Mouse (Mus musculus): ENCODE measurements around the gene Cbln1. TPM values are rescaled to one million over a fixed set of nuclear protein-coding genes. Genes with fewer than 3 reads are reported as not detected.

Cbln1 gene
- total RNA-seq, 2 experiments from 2014 or later, result 7.4 to 9.0 TPM

DNA sequence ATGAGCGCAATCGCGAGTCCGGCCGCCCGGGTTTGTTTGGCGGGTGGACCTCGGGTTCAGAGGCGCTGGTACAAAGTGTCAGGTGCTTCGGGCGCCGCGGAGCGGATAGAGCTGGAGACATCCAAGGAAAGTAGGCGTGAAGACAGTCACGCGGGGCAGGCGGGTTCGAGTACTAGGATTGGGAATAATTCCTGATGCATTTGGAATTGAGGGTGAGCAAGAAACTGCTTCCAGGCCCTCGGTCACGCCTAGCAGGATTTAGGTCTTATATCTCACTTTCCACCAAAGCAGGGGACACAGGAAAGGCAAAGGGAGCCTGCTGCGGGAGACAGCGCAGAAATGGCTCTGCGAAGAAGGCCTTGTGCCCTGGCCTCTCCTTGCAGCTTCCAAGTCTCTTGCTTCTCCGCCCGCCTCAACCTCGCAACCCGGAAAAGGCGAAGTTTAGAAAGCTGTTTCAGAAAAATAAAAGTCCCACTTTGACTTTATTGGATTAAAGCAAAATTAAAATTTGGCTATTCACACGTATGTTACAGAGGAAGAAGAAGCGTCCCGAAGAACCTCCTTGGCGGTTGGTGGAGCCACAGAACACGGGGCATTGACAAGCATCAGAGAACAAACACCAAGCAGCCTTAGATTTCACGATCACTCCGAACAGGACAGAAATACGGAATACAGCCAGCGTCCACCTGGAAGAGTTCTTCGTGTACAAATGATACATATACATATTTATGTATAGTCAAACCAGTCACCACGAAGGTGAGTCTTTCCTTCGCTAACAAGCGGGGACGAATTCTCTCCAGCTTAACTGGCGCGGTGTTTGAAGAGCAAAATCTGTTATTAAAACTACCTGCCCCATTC, 3.2 kb downstream of the Cbln1 start:
- no peak for DNase-seq (ENCODE audit: extremely low spot score in 1 of 2, low spot score in 2 of 2)
- intact Hi-C loops (cut with DNase I), result no loop called here
- Histone ChIP-seq H3K27ac (no peak overlapping the region), H3K4me3 (no peak overlapping the region)
- TF ChIP-seq CTCF (IDR thresholded peaks at IDR 0.05), result no peak

DNA sequence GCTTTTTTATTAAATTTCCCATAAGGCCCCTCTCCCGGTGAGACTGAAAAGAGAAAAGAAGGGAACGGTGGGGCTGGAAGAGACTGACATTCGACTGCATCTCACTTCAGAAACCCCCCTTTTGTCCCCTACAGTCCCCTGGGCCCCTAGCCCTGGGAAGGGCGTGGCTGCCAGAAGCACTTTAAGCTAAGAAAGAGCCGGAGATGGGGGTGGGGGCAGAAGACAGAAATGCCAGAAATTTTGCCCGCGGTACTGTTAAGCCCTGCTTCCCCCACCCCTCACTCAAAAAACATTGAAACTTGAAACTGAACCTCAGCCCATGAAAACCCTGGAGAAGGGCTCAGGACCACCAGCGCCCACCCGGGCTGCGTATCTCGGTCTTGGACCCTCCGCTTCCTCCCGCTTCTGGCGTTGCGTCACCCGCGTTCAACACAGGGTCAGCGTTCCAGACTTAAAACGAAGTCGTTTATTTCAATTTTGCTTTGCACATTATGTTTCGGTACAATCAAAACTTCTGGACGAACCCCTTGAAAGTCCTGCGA, 3.9 kb downstream of the Cbln1 start:
- TF ChIP-seq CTCF (IDR thresholded peaks at IDR 0.05), result no peak
- no peak overlapping the region for H3K4me3 ChIP-seq
- H3K27ac ChIP-seq, result no peak overlapping the region
- DNase-seq (ENCODE audit: extremely low spot score in 1 of 2, low spot score in 2 of 2), result no peak
- intact Hi-C loops (cut with DNase I), result no loop called here

GRCm38 (mm10) chr8:87467906-87468305, 4.5 kb downstream of the Cbln1 start:
- Histone ChIP-seq H3K27ac (no peak overlapping the region), H3K4me3 (no peak overlapping the region)
- intact Hi-C loops (cut with DNase I), result no loop called here
- no peak for DNase-seq (ENCODE audit: extremely low spot score in 1 of 2, low spot score in 2 of 2)
- TF ChIP-seq CTCF (IDR thresholded peaks at IDR 0.05), result no peak

DNA sequence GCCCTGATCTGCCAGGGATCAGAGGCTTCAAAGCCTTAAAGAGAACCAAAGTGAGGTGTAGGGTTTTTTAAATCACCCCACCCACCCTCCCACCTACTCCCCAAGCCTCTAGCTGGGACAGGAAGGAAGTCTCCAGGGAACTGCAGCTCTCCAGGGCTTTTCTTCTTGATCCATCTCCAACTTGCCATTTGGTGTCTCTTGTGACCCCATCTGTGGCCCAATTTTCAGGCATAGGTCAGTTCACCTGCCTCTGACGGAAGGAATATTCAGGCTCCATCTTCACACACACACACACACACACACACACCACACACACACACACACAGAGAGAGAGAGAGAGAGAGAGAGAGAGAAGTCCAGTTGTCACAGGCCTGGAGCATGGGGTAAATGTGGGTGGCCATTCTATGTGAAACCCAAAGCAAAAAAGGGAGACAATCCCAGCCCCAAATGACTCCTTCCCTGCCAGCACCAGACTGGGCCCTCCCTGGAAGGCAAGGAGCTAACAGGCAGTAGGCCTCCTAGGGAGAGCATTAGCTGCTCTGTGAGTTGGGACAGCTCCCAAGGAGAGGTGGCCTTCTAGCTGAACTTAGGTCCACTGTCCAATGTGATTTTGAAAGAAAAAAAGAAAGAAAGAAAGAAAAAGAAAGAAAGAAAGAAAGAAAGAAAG, 5.3 kb downstream of the Cbln1 start:
- no peak for TF ChIP-seq CTCF (IDR thresholded peaks at IDR 0.05)
- H3K4me3 ChIP-seq, result no peak overlapping the region
- intact Hi-C loops (cut with DNase I), result no loop called here
- no peak for DNase-seq (ENCODE audit: extremely low spot score in 1 of 2, low spot score in 2 of 2)
- no peak overlapping the region for H3K27ac ChIP-seq

DNA sequence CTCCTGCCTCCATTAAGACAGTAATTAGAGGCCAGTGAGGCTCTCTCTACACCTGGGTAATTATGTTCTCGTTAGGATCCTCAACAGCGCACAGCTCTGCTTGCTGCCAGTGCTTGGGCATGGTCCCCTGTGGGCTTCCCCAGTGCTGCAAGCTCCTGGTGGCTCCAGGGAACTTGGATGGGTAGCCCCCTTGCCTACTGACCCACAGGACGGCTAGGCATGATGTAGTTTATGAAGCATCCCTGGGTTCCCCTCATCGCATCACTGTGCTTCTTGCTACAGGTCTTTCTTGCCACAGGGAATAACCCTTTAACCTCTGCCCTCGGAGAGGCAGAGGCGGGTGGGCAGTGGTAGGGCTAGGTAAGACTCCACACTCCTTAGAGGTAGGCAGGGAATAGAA, 6.1 kb downstream of the Cbln1 start:
- no peak for DNase-seq (ENCODE audit: extremely low spot score in 1 of 2, low spot score in 2 of 2)
- intact Hi-C loops (cut with DNase I), result no loop called here
- no peak overlapping the region for H3K27ac ChIP-seq
- no peak for TF ChIP-seq CTCF (IDR thresholded peaks at IDR 0.05)
- no peak overlapping the region for H3K4me3 ChIP-seq

DNA sequence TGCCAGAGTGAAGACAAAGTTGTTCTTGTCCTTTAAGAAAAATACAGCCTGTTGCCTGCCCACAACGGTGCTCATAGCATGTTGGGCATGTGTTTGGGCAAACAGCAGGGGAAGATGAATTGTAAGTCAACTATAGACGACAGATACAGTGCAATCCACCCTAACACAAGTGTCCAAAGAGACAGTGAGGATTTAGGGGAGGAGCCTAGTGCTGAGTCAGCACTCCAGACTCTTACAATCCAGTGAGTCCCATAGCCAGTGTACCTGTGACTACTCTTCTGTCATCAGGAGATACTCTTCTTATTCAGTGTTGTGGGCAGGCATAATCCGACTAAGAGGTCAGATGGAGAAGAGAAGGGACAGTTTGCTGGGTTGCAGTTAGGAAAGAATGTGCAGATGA, 8.0 kb downstream of the Cbln1 start:
- no peak for TF ChIP-seq CTCF (IDR thresholded peaks at IDR 0.05)
- no peak overlapping the region for H3K27ac ChIP-seq
- intact Hi-C loops (cut with DNase I), result no loop called here
- no peak for DNase-seq (ENCODE audit: extremely low spot score in 1 of 2, low spot score in 2 of 2)
- H3K4me3 ChIP-seq, result no peak overlapping the region

GRCm38 (mm10) chr8:87461801-87462200, 10.6 kb downstream of the Cbln1 start:
- no peak for DNase-seq (ENCODE audit: extremely low spot score in 1 of 2, low spot score in 2 of 2)
- intact Hi-C loops (cut with DNase I), result no loop called here
- Histone ChIP-seq H3K4me3 (no peak overlapping the region), H3K27ac (no peak overlapping the region)
- no peak for TF ChIP-seq CTCF (IDR thresholded peaks at IDR 0.05)

- H3K27ac ChIP-seq, result no peak overlapping the region
- intact Hi-C loops (cut with DNase I), result loop anchor here (10.0 kb wide), 1 partner anchor 502 kb away; no protein-coding TSS in a partner anchor
- TF ChIP-seq CTCF (IDR thresholded peaks at IDR 0.05), result no peak
- DNase-seq (ENCODE audit: extremely low spot score in 1 of 2, low spot score in 2 of 2), result no peak
- H3K4me3 ChIP-seq, result no peak overlapping the region
These were observed 15.5 kb downstream of the Cbln1 start for GRCm38 (mm10) chr8:87456949-87457348.

DNA sequence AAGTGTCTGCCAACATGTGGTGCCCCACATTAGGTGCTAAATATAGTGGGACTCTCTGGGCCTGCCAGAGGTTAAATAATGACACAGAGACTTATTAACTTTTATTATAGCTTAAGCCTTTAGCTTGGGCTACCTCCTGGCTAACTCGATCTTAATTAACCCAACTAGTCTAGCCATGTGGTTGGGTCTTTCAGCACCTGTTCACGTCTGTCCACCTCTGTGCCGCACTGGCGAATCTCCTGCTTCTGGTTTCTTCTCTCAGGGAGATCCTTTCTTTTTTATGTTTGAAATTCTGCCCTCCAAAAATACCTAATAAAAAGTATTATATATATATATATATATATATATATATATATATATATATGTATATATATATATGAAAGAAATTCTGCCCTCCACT, 19.6 kb downstream of the Cbln1 start:
- TF ChIP-seq CTCF (IDR thresholded peaks at IDR 0.05), result no peak
- H3K27ac ChIP-seq, result no peak overlapping the region
- H3K4me3 ChIP-seq, result no peak overlapping the region
- DNase-seq (ENCODE audit: extremely low spot score in 1 of 2, low spot score in 2 of 2), result no peak
- intact Hi-C loops (cut with DNase I), result loop anchor here (10.0 kb wide), 1 partner anchor 498 kb away; no protein-coding TSS in a partner anchor

DNA sequence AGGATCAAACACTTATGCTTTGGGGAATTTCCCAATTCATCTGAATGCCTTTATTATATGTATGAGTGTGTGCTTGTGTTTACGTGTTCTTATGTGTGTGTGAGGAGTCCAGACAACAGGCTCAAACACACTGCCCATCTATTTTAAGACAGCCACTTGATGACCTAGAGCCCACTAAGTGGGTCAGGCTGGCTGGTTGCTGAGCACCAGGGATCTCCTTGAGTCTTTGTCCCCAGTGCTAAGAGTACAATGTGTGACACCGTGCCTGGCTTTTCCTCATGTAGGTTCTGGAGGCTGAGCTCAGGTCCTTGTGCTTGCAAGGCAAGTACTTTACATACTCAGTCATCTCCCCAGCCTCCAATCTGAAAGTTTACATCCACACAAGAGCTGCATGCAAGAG, 20.7 kb downstream of the Cbln1 start:
- H3K27ac ChIP-seq, result no peak overlapping the region
- intact Hi-C loops (cut with DNase I), result loop anchor here (10.0 kb wide), 1 partner anchor 497 kb away; no protein-coding TSS in a partner anchor
- TF ChIP-seq CTCF (IDR thresholded peaks at IDR 0.05), result no peak
- no peak overlapping the region for H3K4me3 ChIP-seq
- DNase-seq (ENCODE audit: extremely low spot score in 1 of 2, low spot score in 2 of 2), result no peak

DNA sequence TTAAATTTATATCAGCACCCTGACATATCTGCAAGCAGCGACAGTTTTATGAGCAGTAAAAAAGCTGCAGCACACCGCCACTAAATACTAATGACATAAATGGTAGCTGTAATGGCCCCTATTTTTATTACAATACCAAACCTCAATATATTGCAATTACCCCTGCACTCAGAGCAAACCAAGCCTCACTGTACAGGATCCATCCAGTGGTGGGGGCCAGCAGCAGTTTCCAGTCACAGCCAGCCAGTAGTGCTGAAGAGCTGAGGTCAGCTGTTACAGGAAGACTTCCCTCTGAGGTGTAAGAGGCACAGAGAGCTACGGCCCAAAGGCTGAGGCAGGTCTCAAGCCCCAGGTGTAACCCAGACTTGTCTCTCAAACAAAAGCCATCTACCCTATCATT, 37.8 kb downstream of the Cbln1 start:
- no peak overlapping the region for H3K4me3 ChIP-seq
- intact Hi-C loops (cut with DNase I), result no loop called here
- TF ChIP-seq CTCF (IDR thresholded peaks at IDR 0.05), result no peak

DNA sequence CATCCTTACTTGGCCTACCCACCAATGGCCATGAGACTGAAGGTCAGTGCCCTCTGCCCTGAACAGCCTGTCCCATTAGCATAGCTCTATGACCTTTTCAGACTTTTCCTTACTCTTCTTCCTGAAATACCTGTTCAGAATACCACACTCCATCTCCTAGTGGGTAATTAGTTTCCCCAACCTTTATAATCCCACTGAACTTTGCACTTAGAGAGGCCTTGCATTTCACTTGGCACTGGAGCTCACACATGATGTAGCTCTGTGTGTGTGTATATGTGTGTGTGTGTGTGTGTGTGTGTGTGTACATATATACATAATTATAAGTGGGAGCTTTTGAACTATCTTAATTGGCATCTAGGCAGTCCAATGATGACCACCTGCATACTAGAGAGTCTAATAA, 45.2 kb downstream of the Cbln1 start:
- no peak for TF ChIP-seq CTCF (IDR thresholded peaks at IDR 0.05)
- intact Hi-C loops (cut with DNase I), result no loop called here
- Histone ChIP-seq H3K4me3 (no peak overlapping the region), H3K27ac (no peak overlapping the region)
- no peak for DNase-seq (ENCODE audit: extremely low spot score in 1 of 2, low spot score in 2 of 2)

More for the DNA sequence above, 37.8 kb downstream of the Cbln1 start:
- no peak overlapping the region for H3K27ac ChIP-seq
- DNase-seq (ENCODE audit: extremely low spot score in 1 of 2, low spot score in 2 of 2), result no peak

Data from left cerebral cortex, adult 2 months (tissue).